Mouse (Mus musculus) forebrain, embryonic 11.5 days (tissue): ENCODE measurements at regions not wholly inside any gene's neighbourhood (a gene's known extent, or its start where the extent isn't known, plus 50 kb on each side); places are given as distances from the start of the nearest gene placed in this dataset.

Source experiments
- ATAC-seq: fragments of 200-750 bp; cut with Nextera tagmentation; replicated peaks from 2 replicates; pipeline ENCODE4 v1.8.0; 2017; ENCODE audit warnings: moderate TSS enrichment; ENCODE audit not compliant: low FRiP score
- DNase-seq: peaks from one replicate; pipeline ENCODE4 v3.0.0-alpha.2; 2017; ENCODE audit warnings: low spot score
- H3K27ac ChIP-seq: fragments of 300-500 bp; sonication (generic); 2 replicates; pipeline ENCODE4 v1.5.1; 2014; ENCODE audit warnings: low read depth, low read length
- H3K27me3 ChIP-seq: fragments of 300-500 bp; sonication (generic); 2 replicates; pipeline ENCODE4 v1.6.1; 2014; ENCODE audit warnings: mild to moderate bottlenecking, low read length, mixed read lengths; ENCODE audit not compliant: control insufficient read depth, insufficient read depth
- H3K36me3 ChIP-seq: fragments of 300-500 bp; sonication (generic); 2 replicates; pipeline ENCODE4 v1.6.1; 2014; ENCODE audit warnings: mild to moderate bottlenecking, low read length, moderate library complexity, mixed read lengths; ENCODE audit not compliant: control insufficient read depth, insufficient read depth
- H3K4me1 ChIP-seq: fragments of 300-500 bp; sonication (generic); replicated peaks from 2 replicates; pipeline ENCODE4 v1.6.1; 2014; ENCODE audit warnings: low read length, mixed read lengths; ENCODE audit not compliant: control insufficient read depth, insufficient read depth
- H3K4me2 ChIP-seq: fragments of 300-500 bp; sonication (generic); 2 replicates; pipeline ENCODE4 v1.6.1; 2014; ENCODE audit warnings: low read depth, mild to moderate bottlenecking, low read length, moderate library complexity, mixed read lengths; ENCODE audit not compliant: severe bottlenecking
- H3K4me3 ChIP-seq: fragments of 300-500 bp; sonication (generic); 2 replicates; pipeline ENCODE4 v1.5.1; 2014; ENCODE audit warnings: low read depth, low read length
- H3K9ac ChIP-seq: fragments of 300-500 bp; sonication (generic); 2 replicates; pipeline ENCODE4 v1.6.1; 2014; ENCODE audit warnings: low read length
- H3K9me3 ChIP-seq: fragments of 300-500 bp; sonication (generic); 2 replicates; pipeline ENCODE4 v1.6.1; 2016; ENCODE audit warnings: low read length, mixed read lengths; ENCODE audit not compliant: control insufficient read depth
- WGBS: fragments of 180-500 bp; shearing (Covaris S2); extraction: QIAGEN DNeasy Blood & Tissue Kit; methylation state at CpG from one replicate; pipeline ENCODE4 v1.1.7; 2014; 5-methylcytosine and 5-hydroxymethylcytosine counted together

- H3K9me3 ChIP-seq = no peaks in the 10 kb centered on the region
- H3K4me2 ChIP-seq = no peak overlapping the region
- ATAC-seq (no peak), DNase-seq (no peak)
- H3K36me3 ChIP-seq = no peaks in the 10 kb centered on the region
- no peaks in the 10 kb centered on the region for H3K4me1 ChIP-seq
- H3K4me3 ChIP-seq = no peak overlapping the region
- 93% methylated on average over 3 of the region's 3 CpGs for WGBS
- H3K27ac ChIP-seq = no peak overlapping the region
- H3K9ac ChIP-seq = no peak overlapping the region
- H3K27me3 ChIP-seq = no peaks in the 10 kb centered on the region
Observed at GRCm38 (mm10) chr13:111369916-111370315, 115.1 kb downstream of the Actbl2 start.

- ATAC-seq = no peak
- Histone ChIP-seq H3K9me3 (no peaks in the 10 kb centered on the region), H3K27me3 (no peaks in the 10 kb centered on the region), H3K4me3 (no peak overlapping the region), H3K4me2 (no peak overlapping the region), H3K27ac (no peak overlapping the region), H3K4me1 (no peaks in the 10 kb centered on the region), H3K9ac (no peak overlapping the region), H3K36me3 (no peaks in the 10 kb centered on the region)
- no peak for DNase-seq
- WGBS = 72% methylated on average over 6 of the region's 6 CpGs
Observed at GRCm38 (mm10) chr13:111373281-111373680, 116.6 kb downstream of the Gpbp1 start.

GRCm38 (mm10) chr13:111373801-111374200 is 116.1 kb downstream of the Gpbp1 start:
- 26% methylated on average over 1 of the region's 1 CpGs for WGBS
- DNase-seq = no peak
- Histone ChIP-seq H3K4me1 (no peaks in the 10 kb centered on the region), H3K9me3 (no peaks in the 10 kb centered on the region), H3K4me2 (no peak overlapping the region), H3K27me3 (no peaks in the 10 kb centered on the region), H3K4me3 (no peak overlapping the region), H3K27ac (no peak overlapping the region), H3K9ac (no peak overlapping the region), H3K36me3 (no peaks in the 10 kb centered on the region)
- ATAC-seq = no peak
